Mouse (Mus musculus) kidney, adult 2 months (tissue): ENCODE data around the gene Enthd1. TPM values are rescaled to one million over a fixed set of nuclear protein-coding genes. Genes with fewer than 3 reads are reported as not detected.
A peak's percentile ranks its signal among the peaks of the same experiment; 100 is the strongest.

Source experiments
- DNase-seq: peaks from one replicate; pipeline ENCODE4 v3.0.0; 2021
- H3K27ac ChIP-seq: fragments of 200-500 bp; 2 replicates; pipeline ENCODE4 v1.5.1; 2012; ENCODE audit warnings: low read depth, low read length, control low read depth, inconsistent platforms; ENCODE audit not compliant: insufficient read depth
- H3K27me3 ChIP-seq: fragments of 200-500 bp; replicated peaks from 2 replicates; pipeline ENCODE4 v1.6.1; 2012; ENCODE audit warnings: mild to moderate bottlenecking, moderate library complexity, low read length, inconsistent platforms; ENCODE audit not compliant: control insufficient read depth, insufficient read depth
- H3K36me3 ChIP-seq: fragments of 200-500 bp; 2 replicates; pipeline ENCODE4 v1.6.1; 2012; ENCODE audit warnings: mild to moderate bottlenecking, moderate library complexity, low read length, inconsistent platforms; ENCODE audit not compliant: control insufficient read depth, insufficient read depth
- H3K4me1 ChIP-seq: fragments of 200-500 bp; 2 replicates; pipeline ENCODE4 v1.6.1; 2011; ENCODE audit warnings: low read length; ENCODE audit not compliant: control insufficient read depth, insufficient read depth
- H3K4me3 ChIP-seq: fragments of 200-500 bp; 2 replicates; pipeline ENCODE4 v1.5.1; 2011; ENCODE audit warnings: mild to moderate bottlenecking, low read depth, low read length, control low read depth; ENCODE audit not compliant: insufficient read depth
- CTCF ChIP-seq: fragments of 200-500 bp; conservative IDR thresholded peaks from 2 replicates; pipeline ENCODE4 v1.5.1; 2011; ENCODE audit warnings: low read depth, mild to moderate bottlenecking, control low read depth, low read length, moderate library complexity, mixed read lengths; ENCODE audit not compliant: insufficient read depth, insufficient read length
- POLR2A ChIP-seq: fragments of 200-500 bp; IDR thresholded peaks from one replicate; pipeline ENCODE4 v1.6.1; 2011; ENCODE audit warnings: low read depth, low read length, control low read depth
- WGBS: fragments of 180-500 bp; shearing (Covaris S2); methylation state at CpG from one replicate; pipeline ENCODE4 v1.1.7; 2018; 5-methylcytosine and 5-hydroxymethylcytosine counted together
- polyA plus RNA-seq: library from polyadenylated mRNA; depleted of rRNA; stranded (reverse); fragments of >200 nt; gene quantifications from 2 replicates; pipeline ENCODE4 v1.2.3, GENCODE M21; 2012

Gene Enthd1
- polyA plus RNA-seq, 1 experiment, result not detected

DNA sequence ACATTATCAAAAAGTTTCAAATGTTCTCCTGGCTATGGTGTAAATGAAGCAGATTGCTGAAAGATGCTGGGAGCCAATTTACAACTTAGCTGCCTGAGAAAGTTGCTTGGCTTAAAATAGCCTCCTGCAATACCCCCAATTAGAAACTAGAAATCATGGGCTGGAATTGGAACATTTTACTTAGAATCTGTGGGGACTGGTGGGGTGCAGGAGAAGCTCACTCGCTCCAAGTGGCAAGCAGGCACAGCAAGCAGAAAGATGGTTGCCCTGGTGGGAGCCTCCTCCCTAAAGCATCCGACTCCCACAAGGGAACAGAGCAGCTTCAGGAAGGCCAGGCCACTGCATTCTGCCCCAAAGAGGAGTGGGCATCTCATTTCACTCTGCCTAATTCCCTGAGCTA lies 28.9 kb downstream of the Enthd1 start:
- Histone ChIP-seq H3K27me3 (no peaks in the 10 kb centered on the region; the same call in 1 of the 2 replicates), H3K4me1 (no peaks in the 10 kb centered on the region), H3K36me3 (no peaks in the 10 kb centered on the region), H3K27ac (no peak overlapping the region), H3K4me3 (no peak overlapping the region)
- 70% methylated on average over 2 of the region's 2 CpGs for WGBS
- no peak for DNase-seq
- TF ChIP-seq CTCF (no peak), POLR2A (no peak)

DNA sequence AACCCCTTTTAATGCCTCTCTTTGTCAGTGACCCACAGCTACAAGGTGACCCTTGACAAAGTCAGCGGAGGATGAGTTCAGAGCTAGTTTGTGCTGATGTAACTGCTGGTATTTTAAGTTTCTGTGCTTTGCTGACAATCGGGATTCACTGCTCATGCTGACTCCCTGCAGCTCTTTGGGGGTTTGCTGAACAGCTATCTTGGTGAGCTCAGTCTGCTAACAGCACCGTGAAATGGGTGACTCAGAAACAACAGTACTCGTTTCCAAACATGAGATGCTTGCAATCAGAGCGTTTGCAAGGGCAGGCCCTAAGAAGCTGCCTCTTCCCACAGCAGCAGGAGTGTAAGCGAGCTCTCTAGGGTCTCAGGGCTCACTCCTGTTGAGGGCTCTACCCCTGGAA lies 31.7 kb downstream of the Enthd1 start:
- no peaks in the 10 kb centered on the region for H3K4me1 ChIP-seq
- DNase-seq, result no peak
- 58% methylated on average over 6 of the region's 6 CpGs for WGBS

DNA sequence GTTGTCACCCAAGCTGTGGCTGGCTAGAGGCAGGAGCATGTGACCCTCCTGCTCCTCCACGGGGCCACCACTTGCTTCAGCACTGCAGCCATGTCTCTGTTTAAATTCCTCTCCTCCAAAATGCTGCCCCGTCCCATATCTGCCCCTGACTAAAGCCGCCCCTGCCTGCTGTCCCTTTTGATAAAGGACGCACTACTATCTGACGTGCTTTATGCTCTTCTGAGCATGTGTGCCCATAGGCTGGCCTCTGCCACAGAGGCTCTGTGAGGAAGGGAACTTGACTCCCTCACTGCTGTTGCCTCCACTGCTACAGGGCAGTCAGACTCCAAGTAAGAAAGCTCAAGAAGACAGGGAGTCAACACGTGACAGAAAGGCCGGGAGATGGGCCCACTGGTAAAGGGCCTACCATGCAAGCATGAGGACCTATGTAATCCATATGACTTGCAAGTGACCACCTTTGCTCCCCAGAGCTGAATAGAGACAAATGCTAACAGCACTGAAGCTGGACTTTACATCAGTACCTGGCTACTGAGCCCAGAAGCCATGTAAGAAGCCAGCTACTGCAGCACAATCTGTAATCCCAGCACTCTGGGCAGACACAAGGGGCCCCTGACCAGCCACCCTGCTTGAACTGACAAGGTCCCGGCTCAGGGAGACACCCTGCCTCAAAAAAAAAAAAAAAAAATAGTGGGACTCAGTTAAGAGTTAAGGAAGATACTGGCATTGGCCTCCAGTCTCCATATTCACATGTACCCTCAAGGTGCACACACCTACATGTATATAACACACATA lies 32.5 kb downstream of the Enthd1 start:
- H3K27ac ChIP-seq, result no peak overlapping the region
- H3K36me3 ChIP-seq, result no peaks in the 10 kb centered on the region
- 86% methylated on average over 8 of the region's 8 CpGs for WGBS
- no peak for TF ChIP-seq POLR2A
- TF ChIP-seq CTCF, result no peak
- no peaks in the 10 kb centered on the region for H3K4me1 ChIP-seq
- no peak overlapping the region for H3K4me3 ChIP-seq
- no peak for DNase-seq
- H3K27me3 ChIP-seq, result no peaks in the 10 kb centered on the region; the same call in 1 of the 2 replicates

More for the DNA sequence above, 31.7 kb downstream of the Enthd1 start:
- Histone ChIP-seq H3K27ac (no peak overlapping the region), H3K36me3 (no peaks in the 10 kb centered on the region), H3K4me3 (no peak overlapping the region), H3K27me3 (no peaks in the 10 kb centered on the region; the same call in 1 of the 2 replicates)
- TF ChIP-seq CTCF, result no peak
- no peak for TF ChIP-seq POLR2A

DNA sequence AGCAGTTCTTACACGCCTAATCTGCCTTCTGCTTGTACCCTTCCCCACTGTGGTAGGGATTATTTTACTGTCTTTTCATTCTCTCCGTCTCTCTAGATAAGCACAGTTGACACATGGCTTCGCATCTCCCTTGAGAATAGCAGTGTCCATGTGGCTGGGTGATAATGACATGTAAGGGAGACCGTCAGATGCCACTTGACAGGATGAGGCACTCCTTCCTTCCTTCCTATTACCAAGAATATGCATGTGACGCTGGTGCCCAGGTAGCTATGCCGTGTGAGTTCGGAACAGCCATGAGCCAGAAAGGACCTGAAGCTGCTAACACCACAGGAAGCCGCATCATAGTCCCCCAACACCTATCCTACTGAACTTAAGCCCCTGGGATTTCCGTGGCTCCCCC lies 33.9 kb downstream of the Enthd1 start:
- H3K27ac ChIP-seq, result no peak overlapping the region
- no peaks in the 10 kb centered on the region for H3K4me1 ChIP-seq
- no peaks in the 10 kb centered on the region for H3K36me3 ChIP-seq
- H3K4me3 ChIP-seq, result no peak overlapping the region
- DNase-seq, result no peak
- no peaks in the 10 kb centered on the region for H3K27me3 ChIP-seq
- 74% methylated on average over 9 of the region's 9 CpGs for WGBS
- TF ChIP-seq CTCF (no peak), POLR2A (no peak)

DNA sequence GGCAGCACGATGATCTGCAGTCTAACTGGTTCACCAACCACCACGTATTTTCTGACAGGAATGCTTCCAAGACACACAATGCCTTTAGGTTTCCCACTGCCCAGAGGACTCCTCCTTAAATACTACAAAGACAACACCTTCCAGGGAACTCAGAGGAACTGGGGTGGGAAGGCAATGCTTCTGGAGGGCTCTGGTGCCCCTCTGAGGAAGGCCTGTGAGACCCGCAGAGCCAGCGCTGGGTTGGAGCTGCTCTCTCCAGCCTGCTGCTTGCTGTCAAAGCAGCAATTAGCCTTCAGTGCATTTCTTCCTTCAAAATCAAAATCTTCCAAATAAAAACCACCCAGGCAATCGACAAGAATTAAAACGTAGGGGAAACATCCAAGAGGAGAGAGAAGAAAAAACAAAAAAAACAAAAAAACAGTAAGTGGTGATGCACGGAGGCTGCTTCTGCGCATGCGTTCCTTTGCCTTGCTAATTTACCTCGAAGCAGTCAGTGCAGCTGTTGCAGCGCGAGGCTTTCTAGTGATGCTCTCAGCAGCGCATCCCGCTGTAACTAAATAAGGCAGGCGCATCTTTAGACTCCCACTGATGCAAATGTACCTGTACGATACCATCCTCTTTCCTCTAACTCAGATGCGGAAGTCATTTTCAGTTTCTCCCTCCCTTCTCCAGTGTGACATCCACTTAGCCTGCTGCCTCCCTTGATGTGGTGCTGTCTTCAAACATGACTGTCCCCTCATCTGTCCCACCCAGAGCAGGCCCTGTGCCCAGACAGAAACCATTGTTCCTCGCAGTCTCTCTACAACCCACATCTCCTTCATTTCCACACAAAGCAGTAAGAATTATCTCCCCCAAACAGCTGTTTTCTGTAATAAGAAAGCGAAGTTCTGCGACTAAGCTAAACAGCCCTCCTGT lies 34.7 kb downstream of the Enthd1 start:
- TF ChIP-seq POLR2A (no peak), CTCF (no peak)

DNA sequence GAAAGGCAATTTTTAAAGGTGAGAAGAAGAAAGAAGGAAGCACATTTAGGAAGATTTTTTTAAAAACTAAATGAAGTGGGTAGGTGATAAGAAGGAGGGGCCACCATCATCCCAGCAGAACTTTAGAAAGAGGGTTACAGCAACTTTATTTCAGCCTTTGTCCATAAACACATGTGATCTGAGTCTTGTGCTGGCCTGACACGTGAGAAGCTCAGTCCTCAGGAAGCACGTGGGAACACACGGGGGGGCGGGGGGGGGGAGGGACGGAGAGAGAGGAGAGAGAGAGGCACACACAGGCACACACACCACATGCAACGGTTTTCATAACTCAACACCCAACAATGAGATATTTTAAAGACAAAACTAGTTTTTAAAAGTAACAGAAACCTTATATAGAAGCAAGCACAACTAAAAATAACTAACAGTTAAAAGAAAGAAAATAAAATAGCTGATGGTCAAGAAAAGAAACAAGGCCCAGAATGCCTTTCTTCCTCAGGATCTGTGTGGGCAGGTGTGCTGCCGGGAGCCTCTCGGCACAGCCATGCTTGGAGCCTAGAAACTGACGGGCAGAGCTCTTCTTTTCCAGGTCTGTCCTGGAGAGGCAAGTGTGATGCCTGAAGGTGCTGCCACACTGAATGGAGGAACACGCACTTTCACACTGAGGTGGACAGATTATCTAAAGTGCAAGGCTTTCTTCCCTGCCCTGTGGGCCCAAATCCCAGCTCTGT lies 43.1 kb downstream of the Enthd1 start:
- H3K36me3 ChIP-seq, result no peaks in the 10 kb centered on the region
- no peaks in the 10 kb centered on the region for H3K27me3 ChIP-seq
- no peak overlapping the region for H3K27ac ChIP-seq
- no peak overlapping the region for H3K4me3 ChIP-seq
- DNase-seq, result peak; percentile 51
- TF ChIP-seq CTCF (no peak), POLR2A (no peak)
- 23% methylated on average over 10 of the region's 10 CpGs for WGBS
- H3K4me1 ChIP-seq, result peaks cover 4% of the 10 kb centered on the region; the same call in 1 of the 2 replicates

More for the DNA sequence above, 34.7 kb downstream of the Enthd1 start:
- Histone ChIP-seq H3K27ac (no peak overlapping the region), H3K4me1 (no peaks in the 10 kb centered on the region), H3K4me3 (no peak overlapping the region), H3K27me3 (no peaks in the 10 kb centered on the region), H3K36me3 (no peaks in the 10 kb centered on the region)
- DNase-seq, result no peak
- WGBS, result 49% methylated on average over 20 of the region's 20 CpGs
